Mouse (Mus musculus): Measurements from ENCODE around the gene Isca1. TPM values are rescaled to one million over a fixed set of nuclear protein-coding genes. Genes with fewer than 3 reads are reported as not detected.
A peak's percentile ranks its signal among the peaks of the same experiment; 100 is the strongest.
"Not testable (repeated sequence)": the region's sequence is repeated elsewhere in the genome, so short reads cannot be mapped to it uniquely, and the experiment has no call there.

The Isca1 gene
- polyA plus RNA-seq, 1 experiment = 301 TPM

- H3K4me1 ChIP-seq (ENCODE audit: control insufficient read depth, insufficient read depth, low read length) = peaks cover 12% of the 10 kb centered on the region
- no peak for DNase-seq
- no peak overlapping the region for H3K4me3 ChIP-seq (replicated peaks; ENCODE audit: insufficient read depth, low read depth, low read length)
- 96% methylated on average over 6 of the region's 6 CpGs for WGBS
- no peak overlapping the region for H3K27ac ChIP-seq (ENCODE audit: insufficient read depth, low read length)
- no peak for TF ChIP-seq CTCF (IDR thresholded peaks at IDR 0.05; ENCODE audit: borderline replicate concordance, insufficient read depth, low read depth, low read length)
- TF ChIP-seq POLR2A (IDR thresholded peaks at IDR 0.05; ENCODE audit: borderline replicate concordance, insufficient read depth, low read length) = no peak
- H3K27me3 ChIP-seq (ENCODE audit: control insufficient read depth, insufficient read depth, low read length) = no peaks in the 10 kb centered on the region
Measured at GRCm38 (mm10) chr13:59795807-59796465, 26.3 kb upstream of the Isca1 start.

GRCm38 (mm10) chr13:59794786-59795185, 25.2 kb upstream of the Isca1 start:
- Histone ChIP-seq H3K4me1 (ENCODE audit: control insufficient read depth, insufficient read depth, low read length) (peaks cover 9% of the 10 kb centered on the region), H3K27me3 (ENCODE audit: control insufficient read depth, insufficient read depth, low read length) (no peaks in the 10 kb centered on the region), H3K27ac (ENCODE audit: insufficient read depth, low read length) (0 out of 2 replicates have a peak overlapping the region, but pooled peaks have one; percentile 69), H3K4me3 (replicated peaks; ENCODE audit: insufficient read depth, low read depth, low read length) (no peak overlapping the region)
- no peak for TF ChIP-seq POLR2A (IDR thresholded peaks at IDR 0.05; ENCODE audit: borderline replicate concordance, insufficient read depth, low read length)
- no peak for TF ChIP-seq CTCF (IDR thresholded peaks at IDR 0.05; ENCODE audit: borderline replicate concordance, insufficient read depth, low read depth, low read length)
- peak; percentile 23 to 59 for DNase-seq
- WGBS = 16% methylated on average over 1 of the region's 1 CpGs

- no peak within 1 kb of the TSS for H3K4me3 ChIP-seq (replicated peaks; ENCODE audit: insufficient read depth, low read depth, low read length)
- 89% methylated on average over 7 of the region's 7 CpGs for WGBS
- H3K4me1 ChIP-seq (ENCODE audit: control insufficient read depth, insufficient read depth, low read length) = no peaks in the 10 kb centered on the region
- DNase-seq = no peak
- H3K27ac ChIP-seq (ENCODE audit: insufficient read depth, low read length) = no peak within 1 kb of the TSS
- TF ChIP-seq CTCF (IDR thresholded peaks at IDR 0.05; ENCODE audit: borderline replicate concordance, insufficient read depth, low read depth, low read length) = no peak
- TF ChIP-seq POLR2A (IDR thresholded peaks at IDR 0.05; ENCODE audit: borderline replicate concordance, insufficient read depth, low read length) = no peak
- no peaks in the 10 kb centered on the region for H3K27me3 ChIP-seq (ENCODE audit: control insufficient read depth, insufficient read depth, low read length)
Measured at GRCm38 (mm10) chr13:59782145-59782544, 12.5 kb upstream of the Isca1 start, which contains the start of gene Gm49354. TSS of gene Gm49354 (minus strand) at chr13:59782245.

GRCm38 (mm10) chr13:59779744-59780264, 10.2 kb upstream of the Isca1 start:
- 98% methylated on average over 1 of the region's 1 CpGs for WGBS

GRCm38 (mm10) chr13:59779213-59779612, 9.6 kb upstream of the Isca1 start:
- Histone ChIP-seq H3K27me3 (ENCODE audit: control insufficient read depth, insufficient read depth, low read length) (no peaks in the 10 kb centered on the region), H3K4me1 (ENCODE audit: control insufficient read depth, insufficient read depth, low read length) (no peaks in the 10 kb centered on the region), H3K4me3 (replicated peaks; ENCODE audit: insufficient read depth, low read depth, low read length) (no peak overlapping the region), H3K27ac (ENCODE audit: insufficient read depth, low read length) (no peak overlapping the region)
- DNase-seq = no peak
- TF ChIP-seq CTCF (IDR thresholded peaks at IDR 0.05; ENCODE audit: borderline replicate concordance, insufficient read depth, low read depth, low read length) = no peak
- TF ChIP-seq POLR2A (IDR thresholded peaks at IDR 0.05; ENCODE audit: borderline replicate concordance, insufficient read depth, low read length) = no peak
- 80% methylated on average over 4 of the region's 4 CpGs for WGBS

More at GRCm38 (mm10) chr13:59779744-59780264, 10.2 kb upstream of the Isca1 start:
- not testable (repeated sequence) for H3K27ac ChIP-seq (ENCODE audit: insufficient read depth, low read length); DNase-seq; H3K4me3 ChIP-seq (replicated peaks; ENCODE audit: insufficient read depth, low read depth, low read length); H3K27me3 ChIP-seq (ENCODE audit: control insufficient read depth, insufficient read depth, low read length); H3K4me1 ChIP-seq (ENCODE audit: control insufficient read depth, insufficient read depth, low read length)

GRCm38 (mm10) chr13:59775168-59775567, 5.6 kb upstream of the Isca1 start:
- Histone ChIP-seq H3K27ac (ENCODE audit: insufficient read depth, low read length) (no peak overlapping the region), H3K27me3 (ENCODE audit: control insufficient read depth, insufficient read depth, low read length) (no peaks in the 10 kb centered on the region), H3K4me3 (replicated peaks; ENCODE audit: insufficient read depth, low read depth, low read length) (no peak overlapping the region), H3K4me1 (ENCODE audit: control insufficient read depth, insufficient read depth, low read length) (peaks cover 5% of the 10 kb centered on the region)
- DNase-seq = no peak
- TF ChIP-seq CTCF (IDR thresholded peaks at IDR 0.05; ENCODE audit: borderline replicate concordance, insufficient read depth, low read depth, low read length) (no peak), POLR2A (IDR thresholded peaks at IDR 0.05; ENCODE audit: borderline replicate concordance, insufficient read depth, low read length) (no peak)
- 82% methylated on average over 3 of the region's 3 CpGs for WGBS

GRCm38 (mm10) chr13:59771257-59771656, 1.6 kb upstream of the Isca1 start:
- 9% methylated on average over 9 of the region's 9 CpGs for WGBS
- TF ChIP-seq CTCF (IDR thresholded peaks at IDR 0.05; ENCODE audit: borderline replicate concordance, insufficient read depth, low read depth, low read length) = no peak
- TF ChIP-seq POLR2A (IDR thresholded peaks at IDR 0.05; ENCODE audit: borderline replicate concordance, insufficient read depth, low read length) = no peak
- DNase-seq = peak; percentile 45 to 53
- peak overlapping the region; percentile 62; the same call in 1 of the 2 replicates for H3K27ac ChIP-seq (ENCODE audit: insufficient read depth, low read length)
- H3K4me3 ChIP-seq (replicated peaks; ENCODE audit: insufficient read depth, low read depth, low read length) = peak overlapping the region; percentile 14
- no peaks in the 10 kb centered on the region for H3K27me3 ChIP-seq (ENCODE audit: control insufficient read depth, insufficient read depth, low read length)
- peaks cover 8% of the 10 kb centered on the region for H3K4me1 ChIP-seq (ENCODE audit: control insufficient read depth, insufficient read depth, low read length)

GRCm38 (mm10) chr13:59770847-59771246, 1.2 kb upstream of the Isca1 start:
- peak; percentile 27 for DNase-seq
- Histone ChIP-seq H3K27me3 (ENCODE audit: control insufficient read depth, insufficient read depth, low read length) (no peaks in the 10 kb centered on the region), H3K4me3 (replicated peaks; ENCODE audit: insufficient read depth, low read depth, low read length) (peak overlapping the region; percentile 14), H3K27ac (ENCODE audit: insufficient read depth, low read length) (no peak overlapping the region; the same call in 1 of the 2 replicates), H3K4me1 (ENCODE audit: control insufficient read depth, insufficient read depth, low read length) (peaks cover 9% of the 10 kb centered on the region)
- 9% methylated on average over 9 of the region's 9 CpGs for WGBS
- TF ChIP-seq POLR2A (IDR thresholded peaks at IDR 0.05; ENCODE audit: borderline replicate concordance, insufficient read depth, low read length) (no peak), CTCF (IDR thresholded peaks at IDR 0.05; ENCODE audit: borderline replicate concordance, insufficient read depth, low read depth, low read length) (no peak)

Data from cerebellum, adult 2 months (tissue).